Mouse (Mus musculus) lung, embryonic 16.5 days (tissue): Measurements from ENCODE around the gene Ecm2. TPM values are rescaled to one million over a fixed set of nuclear protein-coding genes. Genes with fewer than 3 reads are reported as not detected.

Experiments
- ATAC-seq: fragments of 200-750 bp; cut with Nextera tagmentation; 2 replicates; pipeline ENCODE4 v1.8.0; 2017; ENCODE audit warnings: low read depth, mild to moderate bottlenecking, moderate library complexity
- H3K27ac ChIP-seq: fragments of 300-500 bp; sonication (generic); 2 replicates; pipeline ENCODE4 v1.5.1; 2014; ENCODE audit warnings: mild to moderate bottlenecking, control low read depth, low read length
- H3K27me3 ChIP-seq: fragments of 300-500 bp; sonication (generic); 2 replicates; pipeline ENCODE4 v1.6.1; 2014; ENCODE audit warnings: low read depth, low read length, mixed read lengths; ENCODE audit not compliant: control insufficient read depth, insufficient read depth
- H3K36me3 ChIP-seq: fragments of 300-500 bp; sonication (generic); 2 replicates; pipeline ENCODE4 v1.6.1; 2014; ENCODE audit warnings: low read length; ENCODE audit not compliant: control insufficient read depth, insufficient read depth
- H3K4me1 ChIP-seq: fragments of 300-500 bp; sonication (generic); replicated peaks from 2 replicates; pipeline ENCODE4 v1.6.1; 2014; ENCODE audit warnings: low read length, mixed read lengths; ENCODE audit not compliant: control insufficient read depth, insufficient read depth
- H3K4me2 ChIP-seq: fragments of 300-500 bp; sonication (generic); 2 replicates; pipeline ENCODE4 v1.6.1; 2014; ENCODE audit warnings: low read depth, low read length, control low read depth
- H3K4me3 ChIP-seq: fragments of 300-500 bp; sonication (generic); 2 replicates; pipeline ENCODE4 v1.5.1; 2014; ENCODE audit warnings: mild to moderate bottlenecking, low read length, control low read depth
- H3K9ac ChIP-seq: fragments of 300-500 bp; sonication (generic); 2 replicates; pipeline ENCODE4 v1.6.1; 2014; ENCODE audit warnings: low read length, control low read depth
- H3K9me3 ChIP-seq: fragments of 300-500 bp; sonication (generic); 2 replicates; pipeline ENCODE4 v1.6.1; 2016; ENCODE audit warnings: low read length; ENCODE audit not compliant: control insufficient read depth
- WGBS: fragments of 180-500 bp; shearing (Covaris S2); extraction: QIAGEN DNeasy Blood & Tissue Kit; methylation state at CpG from one replicate; pipeline ENCODE4 v1.1.7; 2014; 5-methylcytosine and 5-hydroxymethylcytosine counted together
- polyA plus RNA-seq: library from polyadenylated mRNA; unstranded; fragments of >200 nt; fragmentation: Nextera tagmentation; extraction: Ambion mirVana; gene quantifications from 2 replicates; pipeline ENCODE4 v1.2.1, GENCODE M21; 2015

The Ecm2 gene
- polyA plus RNA-seq, 1 experiment from 2014 or later: 1.9 TPM

GRCm38 (mm10) chr13:49560886-49561285 lies 56.3 kb downstream of the Ecm2 start:
- ATAC-seq: no peak
- Histone ChIP-seq H3K4me1 (no peaks in the 10 kb centered on the region), H3K9ac (no peak overlapping the region), H3K4me2 (no peak overlapping the region), H3K4me3 (no peak overlapping the region), H3K9me3 (no peaks in the 10 kb centered on the region), H3K27me3 (no peaks in the 10 kb centered on the region), H3K36me3 (no peaks in the 10 kb centered on the region), H3K27ac (no peak overlapping the region)
- WGBS: 43% methylated on average over 2 of the region's 2 CpGs

- no peak for ATAC-seq
- no peaks in the 10 kb centered on the region for H3K4me1 ChIP-seq
- no peaks in the 10 kb centered on the region for H3K27me3 ChIP-seq
- H3K4me3 ChIP-seq: no peak overlapping the region
- H3K9ac ChIP-seq: no peak overlapping the region
- no peaks in the 10 kb centered on the region for H3K36me3 ChIP-seq
- H3K27ac ChIP-seq: no peak overlapping the region
- 100% methylated on average over 1 of the region's 1 CpGs for WGBS
- no peaks in the 10 kb centered on the region for H3K9me3 ChIP-seq
- no peak overlapping the region for H3K4me2 ChIP-seq
Measured at GRCm38 (mm10) chr13:49564347-49564746, 59.7 kb downstream of the Ecm2 start.

GRCm38 (mm10) chr13:49570371-49570770 lies 65.8 kb downstream of the Ecm2 start:
- WGBS: 68% methylated on average over 3 of the region's 3 CpGs
- no peaks in the 10 kb centered on the region for H3K36me3 ChIP-seq
- no peak overlapping the region for H3K27ac ChIP-seq
- H3K27me3 ChIP-seq: no peaks in the 10 kb centered on the region
- H3K4me3 ChIP-seq: no peak overlapping the region
- H3K4me1 ChIP-seq: no peaks in the 10 kb centered on the region
- no peak for ATAC-seq
- no peak overlapping the region for H3K9ac ChIP-seq
- H3K4me2 ChIP-seq: no peak overlapping the region
- no peaks in the 10 kb centered on the region for H3K9me3 ChIP-seq

DNA sequence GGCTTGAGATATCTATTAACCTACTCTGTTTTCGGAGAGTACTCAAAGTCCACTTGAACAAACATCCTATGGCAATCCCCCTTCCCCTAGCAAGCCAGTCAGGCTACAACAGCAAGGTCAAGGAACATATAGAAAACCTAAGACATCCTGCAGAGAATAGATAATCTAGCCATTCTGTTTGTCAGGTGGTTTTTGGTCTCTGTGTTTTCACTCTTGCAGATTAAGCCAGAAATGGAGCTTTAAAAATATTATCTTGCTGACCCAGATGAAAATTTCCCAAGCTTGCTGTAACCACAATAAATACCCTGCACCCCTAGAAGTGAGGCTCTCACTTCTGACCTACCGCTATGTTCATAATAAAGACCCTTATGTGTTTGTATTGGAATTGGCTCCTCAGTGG lies 66.8 kb downstream of the Ecm2 start:
- H3K9ac ChIP-seq: no peak overlapping the region
- no peaks in the 10 kb centered on the region for H3K4me1 ChIP-seq
- ATAC-seq: no peak
- no peaks in the 10 kb centered on the region for H3K27me3 ChIP-seq
- no peak overlapping the region for H3K4me3 ChIP-seq
- 68% methylated on average over 2 of the region's 2 CpGs for WGBS
- H3K36me3 ChIP-seq: no peaks in the 10 kb centered on the region
- H3K4me2 ChIP-seq: no peak overlapping the region
- no peak overlapping the region for H3K27ac ChIP-seq
- H3K9me3 ChIP-seq: no peaks in the 10 kb centered on the region

DNA sequence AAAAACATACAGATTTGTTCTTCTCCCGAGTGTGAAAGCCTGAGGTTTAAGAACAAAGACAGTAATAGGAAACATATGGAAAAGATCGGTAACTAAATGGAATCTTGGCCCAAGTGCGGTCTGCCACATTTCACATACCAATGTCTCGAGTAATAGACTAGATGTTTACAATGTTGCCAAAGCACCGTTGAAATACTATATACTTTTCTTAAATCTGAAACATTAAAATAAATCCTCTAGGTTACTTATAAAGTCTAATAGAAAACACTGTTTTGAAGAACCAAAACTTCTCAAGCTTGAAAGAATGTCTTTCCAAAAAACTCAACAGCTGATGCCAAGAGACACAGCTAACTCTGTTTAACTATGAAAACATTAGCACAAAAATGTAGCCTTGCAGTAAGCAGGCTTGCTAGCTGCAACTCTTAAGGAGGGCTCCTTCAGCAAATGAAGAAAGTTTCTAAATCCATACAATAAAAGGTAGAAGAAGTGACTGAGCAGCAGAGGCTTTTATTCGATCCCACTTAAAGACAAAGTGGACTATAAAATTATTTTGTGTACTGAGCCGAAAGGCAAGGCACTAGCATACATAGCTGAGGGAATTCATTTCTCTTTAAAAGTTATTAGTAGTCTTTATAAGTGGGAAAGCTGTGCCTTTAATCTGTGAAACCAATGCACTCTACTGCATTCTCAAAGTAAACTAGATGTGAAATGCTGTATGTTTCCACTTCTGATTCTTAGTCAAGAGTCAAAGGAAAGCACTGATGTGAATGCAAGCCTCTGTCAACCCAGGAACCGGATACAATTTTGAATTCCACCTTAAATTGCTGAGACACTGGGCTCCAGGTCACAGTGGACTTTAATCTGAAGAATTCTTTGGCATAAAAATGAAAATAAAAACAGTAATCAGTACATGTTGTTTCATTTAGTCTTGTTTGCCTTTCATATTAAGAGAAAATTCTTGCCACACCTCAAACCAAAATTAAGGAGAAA lies 77.2 kb downstream of the Ecm2 start, which contains the start of gene Omd:
Omd (plus strand) TSS at position 922 of the 990 bp plus-strand sequence.
- Histone ChIP-seq H3K9me3 (no peaks in the 10 kb centered on the region), H3K27ac (peak within 1 kb of the TSS; percentile 90), H3K4me3 (no peak within 1 kb of the TSS), H3K4me1 (peaks cover 2% of the 10 kb centered on the region; the same call in 1 of the 2 replicates), H3K4me2 (no peak within 1 kb of the TSS), H3K27me3 (no peaks in the 10 kb centered on the region), H3K36me3 (no peaks in the 10 kb centered on the region), H3K9ac (no peak within 1 kb of the TSS)
- 39% methylated on average over 8 of the region's 8 CpGs for WGBS
- ATAC-seq: peak; percentile 71

Other genes with a start within 250 kb of the Ecm2 start
- gene Fgd3, start 184.5 kb upstream of the Ecm2 start, polyA plus RNA-seq: 0.26 and 0.33 TPM in 2 replicates
- 31.2 and 32.1 TPM in 2 replicates for gene Bicd2, start 163.2 kb upstream of the Ecm2 start, polyA plus RNA-seq
- gene Ippk, start 83.6 kb upstream of the Ecm2 start, polyA plus RNA-seq: 15.7 and 16.2 TPM in 2 replicates
- gene Tes3-ps, start 11.5 kb upstream of the Ecm2 start, polyA plus RNA-seq: 1.2 and 1.9 TPM in 2 replicates
- gene Aspn, start 39.6 kb downstream of the Ecm2 start, polyA plus RNA-seq: 49.3 and 51.7 TPM in 2 replicates
- 1.8 and 2.0 TPM in 2 replicates for gene Omd, start 77.7 kb downstream of the Ecm2 start, polyA plus RNA-seq
- 131 and 132 TPM in 2 replicates for gene Ogn, start 103.2 kb downstream of the Ecm2 start, polyA plus RNA-seq
- 33.0 and 33.2 TPM in 2 replicates for gene Cenpp, start 148.0 kb downstream of the Ecm2 start, polyA plus RNA-seq
- gene Nol8, start 148.3 kb downstream of the Ecm2 start, polyA plus RNA-seq: 14.7 and 15.2 TPM in 2 replicates
- gene Iars, start 177.3 kb downstream of the Ecm2 start, polyA plus RNA-seq: 53.7 and 55.1 TPM in 2 replicates